Mouse (Mus musculus) hindbrain, embryonic 15.5 days (tissue): ENCODE measurements around the gene Ppp1r14d. TPM values are rescaled to one million over a fixed set of nuclear protein-coding genes. Genes with fewer than 3 reads are reported as not detected.

ENCODE experiments used
- ATAC-seq: fragments of 200-750 bp; cut with Nextera tagmentation; 2 replicates; pipeline ENCODE4 v1.8.0; 2017; ENCODE audit warnings: low read depth, moderate number of reproducible peaks, moderate TSS enrichment; ENCODE audit not compliant: low FRiP score
- H3K27ac ChIP-seq: fragments of 300-500 bp; sonication (generic); replicated peaks from 2 replicates; pipeline ENCODE4 v1.5.1; 2015; ENCODE audit warnings: mild to moderate bottlenecking, inconsistent platforms
- H3K27me3 ChIP-seq: fragments of 300-500 bp; sonication (generic); 2 replicates; pipeline ENCODE4 v1.6.1; 2015; ENCODE audit warnings: control low read depth, inconsistent platforms
- H3K36me3 ChIP-seq: fragments of 300-500 bp; sonication (generic); 2 replicates; pipeline ENCODE4 v1.6.1; 2015; ENCODE audit warnings: control low read depth, inconsistent platforms
- H3K4me1 ChIP-seq: fragments of 300-500 bp; sonication (generic); replicated peaks from 2 replicates; pipeline ENCODE4 v1.6.1; 2015; ENCODE audit warnings: control low read depth, inconsistent platforms
- H3K4me2 ChIP-seq: fragments of 300-500 bp; sonication (generic); 2 replicates; pipeline ENCODE4 v1.6.1; 2015; ENCODE audit warnings: moderate library complexity, mild to moderate bottlenecking, inconsistent platforms
- H3K4me3 ChIP-seq: fragments of 300-500 bp; sonication (generic); 2 replicates; pipeline ENCODE4 v1.5.1; 2015; ENCODE audit warnings: mild to moderate bottlenecking, inconsistent platforms
- H3K9ac ChIP-seq: fragments of 300-500 bp; sonication (generic); 2 replicates; pipeline ENCODE4 v1.6.1; 2015; ENCODE audit warnings: inconsistent platforms
- H3K9me3 ChIP-seq: fragments of 300-500 bp; sonication (generic); 2 replicates; pipeline ENCODE4 v1.6.1; 2016; ENCODE audit warnings: control low read depth, inconsistent platforms
- WGBS: fragments of 180-500 bp; shearing (Covaris S2); methylation state at CpG from one replicate; pipeline ENCODE4 v1.1.7; 2015; 5-methylcytosine and 5-hydroxymethylcytosine counted together
- polyA plus RNA-seq: library from polyadenylated mRNA; unstranded; fragments of >200 nt; fragmentation: Nextera tagmentation; extraction: Ambion mirVana; gene quantifications from 2 replicates; pipeline ENCODE4 v1.2.1, GENCODE M21; 2015

Gene Ppp1r14d
- polyA plus RNA-seq, 1 experiment from 2014 or later, result not detected

DNA sequence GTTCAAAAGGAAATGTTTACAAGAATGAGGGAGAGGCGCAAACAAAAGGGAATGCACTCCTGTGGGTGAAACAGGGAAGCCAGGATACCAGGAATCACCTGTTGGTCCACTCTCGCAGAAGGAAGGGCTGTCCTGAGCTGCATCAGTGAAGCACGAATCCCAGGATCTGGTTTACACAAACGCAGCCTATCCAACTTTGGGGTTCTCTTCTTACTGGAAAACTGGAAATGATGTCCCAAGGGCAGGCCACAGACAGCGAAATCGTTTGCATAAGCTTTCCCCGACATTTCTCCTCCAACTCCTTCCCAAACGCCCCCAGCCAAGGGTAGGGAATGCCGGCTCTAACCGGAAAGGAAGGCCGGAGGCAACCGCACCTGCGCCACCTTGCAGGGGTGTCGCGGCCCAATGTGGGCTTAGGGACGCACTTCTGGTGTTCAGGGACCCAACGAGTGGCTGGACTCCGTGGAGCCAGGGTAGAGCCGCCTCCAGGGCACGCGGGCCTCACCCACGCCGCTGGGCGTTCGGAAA, 7.0 kb upstream of the Ppp1r14d start:
- 8% methylated on average over 25 of the region's 25 CpGs for WGBS

DNA sequence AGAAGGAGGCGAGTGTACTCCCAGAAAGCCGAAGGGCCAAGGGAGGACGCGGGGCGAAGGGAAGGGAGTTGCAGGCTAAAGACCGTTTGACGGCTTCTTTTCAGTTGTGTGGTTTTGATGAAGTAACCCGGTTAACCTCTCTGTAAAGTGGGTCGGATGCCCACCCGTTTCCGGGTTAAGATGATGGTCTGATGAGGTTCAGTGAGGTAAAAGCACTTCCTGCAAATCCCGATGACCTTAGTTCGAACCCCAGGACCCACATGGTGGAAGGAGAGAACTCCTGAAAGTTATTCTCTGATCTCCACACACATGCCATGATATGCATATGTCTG, 20.6 kb downstream of the Ppp1r14d start:
- no peak for ATAC-seq
- peak overlapping the region; percentile 70 for H3K4me2 ChIP-seq
- peak overlapping the region; percentile 66 for H3K9ac ChIP-seq
- no peaks in the 10 kb centered on the region for H3K27me3 ChIP-seq
- WGBS, result 1% methylated on average over 13 of the region's 13 CpGs
- peaks cover 20% of the 10 kb centered on the region for H3K4me1 ChIP-seq
- peaks cover 29% of the 10 kb centered on the region for H3K36me3 ChIP-seq
- H3K27ac ChIP-seq, result peak overlapping the region; percentile 73
- H3K9me3 ChIP-seq, result no peaks in the 10 kb centered on the region
- H3K4me3 ChIP-seq, result peak overlapping the region; percentile 63

More for the DNA sequence above, 7.0 kb upstream of the Ppp1r14d start:
- H3K9ac ChIP-seq, result 0 out of 2 replicates have a peak overlapping the region, but pooled peaks have one; percentile 6
- H3K4me1 ChIP-seq, result peaks cover 14% of the 10 kb centered on the region
- no peaks in the 10 kb centered on the region for H3K36me3 ChIP-seq
- peaks cover 60% of the 10 kb centered on the region for H3K27me3 ChIP-seq
- no peaks in the 10 kb centered on the region for H3K9me3 ChIP-seq
- peak overlapping the region; percentile 68 for H3K4me2 ChIP-seq
- peak overlapping the region; percentile 41 for H3K4me3 ChIP-seq
- no peak overlapping the region for H3K27ac ChIP-seq
- ATAC-seq, result no peak

DNA sequence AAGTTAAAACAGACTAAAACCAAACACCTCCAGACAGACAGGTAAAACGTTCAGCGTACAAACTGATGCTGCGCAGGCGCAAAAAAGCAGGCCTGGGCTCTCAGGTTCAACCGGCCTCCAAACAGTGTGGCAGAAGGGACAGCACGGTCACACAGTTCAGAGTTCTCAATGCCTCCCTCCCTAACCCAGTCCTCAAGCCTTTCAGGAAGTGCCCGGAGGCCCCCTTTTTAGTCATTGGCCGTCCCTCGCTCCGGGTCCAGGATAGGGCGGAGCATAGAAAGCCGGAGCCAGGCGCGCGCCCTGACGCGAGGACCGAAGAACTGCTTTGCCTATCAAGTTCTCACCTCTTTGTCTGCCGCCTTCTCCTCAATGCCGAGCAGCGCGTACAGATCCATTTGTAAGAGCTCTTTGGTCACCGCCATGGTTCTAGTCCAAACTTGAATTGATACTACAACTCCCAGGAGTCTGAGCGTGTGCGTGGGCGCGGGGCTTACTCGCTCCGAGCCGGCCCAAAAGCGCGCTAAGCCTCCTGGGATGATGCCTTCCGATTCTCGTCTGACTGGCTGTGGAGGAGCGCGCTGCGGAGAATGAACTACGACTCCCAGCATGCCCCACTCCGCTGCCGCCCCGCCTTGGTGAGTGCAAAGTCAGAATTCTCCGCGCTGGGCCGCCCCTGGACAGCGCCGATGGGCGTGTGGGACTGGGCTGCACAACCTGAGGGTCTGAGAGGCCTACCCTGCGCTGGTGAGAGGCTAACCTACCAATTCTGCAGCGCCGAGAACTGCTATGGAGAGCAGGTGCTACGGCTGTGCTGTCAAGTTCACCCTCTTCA, 21.1 kb downstream of the Ppp1r14d start, which contains the start of the genes Zfyve19 and Dnajc17:
TSS of gene Zfyve19 (plus strand) at position 274 of the 832 bp plus-strand sequence.
TSS of gene Dnajc17 (minus strand) at position 452 of the 832 bp plus-strand sequence.
- Histone ChIP-seq H3K4me2 (peak within 1 kb of the TSS; percentile 74), H3K4me1 (peaks cover 25% of the 10 kb centered on the region), H3K9me3 (no peaks in the 10 kb centered on the region), H3K27me3 (no peaks in the 10 kb centered on the region), H3K27ac (peak within 1 kb of the TSS; percentile 89), H3K4me3 (peak within 1 kb of the TSS; percentile 63), H3K9ac (peak within 1 kb of the TSS; percentile 75), H3K36me3 (peaks cover 29% of the 10 kb centered on the region)
- ATAC-seq, result peak; percentile 98
- WGBS, result under 1% methylated on average over 51 of the region's 51 CpGs

DNA sequence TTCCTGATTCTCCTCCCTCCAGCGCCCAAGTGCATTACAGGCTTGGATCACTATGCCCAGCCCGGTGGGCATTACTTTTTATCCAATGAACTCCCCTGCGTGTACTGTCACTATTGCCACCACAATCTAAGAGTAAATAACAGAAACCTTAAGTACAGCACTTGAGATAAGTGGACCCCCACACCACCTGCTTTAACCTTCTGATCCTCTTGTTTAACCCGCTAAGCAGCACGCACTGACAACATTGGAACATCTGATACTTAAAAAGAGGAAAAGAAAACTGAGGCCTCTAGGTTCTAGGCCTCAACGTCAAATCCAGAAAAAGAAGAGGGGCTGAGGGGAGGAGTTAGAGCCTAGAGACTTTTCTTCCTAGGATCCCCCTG, 21.8 kb downstream of the Ppp1r14d start:
- WGBS, result 25% methylated on average over 6 of the region's 6 CpGs
- Histone ChIP-seq H3K9ac (peak overlapping the region; percentile 75), H3K27me3 (no peaks in the 10 kb centered on the region), H3K36me3 (peaks cover 25% of the 10 kb centered on the region), H3K4me3 (peak overlapping the region; percentile 63), H3K4me1 (peaks cover 29% of the 10 kb centered on the region), H3K27ac (peak overlapping the region; percentile 89), H3K9me3 (no peaks in the 10 kb centered on the region), H3K4me2 (peak overlapping the region; percentile 74)
- no peak for ATAC-seq

DNA sequence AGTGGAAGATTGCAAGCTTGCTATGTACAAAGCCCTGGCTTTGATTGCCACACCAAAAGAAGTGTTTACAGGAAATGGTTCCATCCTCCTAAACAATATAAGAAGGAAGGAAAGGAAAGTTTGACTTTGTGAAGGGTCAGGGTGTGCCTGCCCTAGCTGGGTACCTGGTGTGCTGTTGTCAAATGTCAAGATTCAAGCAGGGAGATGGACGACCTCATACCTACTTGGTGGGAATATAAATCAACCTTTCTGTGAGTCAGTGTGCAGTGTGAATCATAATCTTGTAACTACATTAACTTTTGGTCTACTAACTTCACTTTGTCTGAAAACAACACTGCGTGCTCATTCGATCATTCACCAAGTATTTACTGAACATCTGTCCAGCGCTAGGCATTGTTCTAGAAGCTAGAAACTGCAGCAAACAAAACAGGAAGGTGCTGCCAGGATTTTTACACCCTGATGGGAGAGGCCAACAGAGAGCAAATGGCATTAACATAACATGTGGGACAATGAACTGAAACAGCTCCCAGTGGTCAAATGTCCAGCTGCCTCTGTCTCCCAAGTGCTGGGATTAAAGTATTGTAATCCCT, 25.7 kb downstream of the Ppp1r14d start:
- peaks cover 26% of the 10 kb centered on the region for H3K4me1 ChIP-seq
- no peak overlapping the region for H3K4me2 ChIP-seq
- WGBS, result 74% methylated on average over 4 of the region's 4 CpGs
- no peak overlapping the region for H3K4me3 ChIP-seq
- H3K27ac ChIP-seq, result no peak overlapping the region
- no peaks in the 10 kb centered on the region for H3K36me3 ChIP-seq
- H3K27me3 ChIP-seq, result no peaks in the 10 kb centered on the region
- H3K9ac ChIP-seq, result no peak overlapping the region
- H3K9me3 ChIP-seq, result no peaks in the 10 kb centered on the region
- ATAC-seq, result no peak

DNA sequence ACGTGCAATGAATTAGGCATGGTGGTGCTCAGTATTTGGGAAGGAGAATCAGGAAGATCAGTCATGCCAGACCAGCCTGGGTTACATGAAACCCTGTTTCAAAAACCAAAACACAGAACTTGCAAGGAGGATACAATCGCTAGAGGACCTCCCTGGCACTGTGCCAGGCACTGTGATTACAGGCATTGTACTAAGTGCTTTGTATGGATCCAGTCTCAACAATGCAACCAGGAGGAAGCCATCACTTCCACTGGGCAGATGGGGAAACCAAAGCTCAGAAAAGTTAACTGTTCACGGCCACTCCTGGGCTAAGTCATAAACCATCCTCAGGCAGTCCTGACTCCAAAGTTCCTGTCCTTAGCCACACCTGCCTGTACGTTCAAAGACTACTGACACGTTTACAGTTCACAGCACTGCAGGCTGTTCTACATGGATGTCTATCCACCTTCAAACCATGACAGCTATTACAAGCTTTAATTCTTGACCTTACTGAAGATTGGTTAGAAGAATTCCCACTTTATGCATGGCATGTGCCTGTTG, 26.7 kb downstream of the Ppp1r14d start:
- no peak overlapping the region for H3K4me2 ChIP-seq
- H3K9me3 ChIP-seq, result no peaks in the 10 kb centered on the region
- H3K27me3 ChIP-seq, result no peaks in the 10 kb centered on the region
- H3K27ac ChIP-seq, result no peak overlapping the region
- peaks cover 30% of the 10 kb centered on the region for H3K4me1 ChIP-seq
- no peak for ATAC-seq
- no peaks in the 10 kb centered on the region for H3K36me3 ChIP-seq
- no peak overlapping the region for H3K9ac ChIP-seq
- 54% methylated on average over 5 of the region's 5 CpGs for WGBS
- no peak overlapping the region for H3K4me3 ChIP-seq

DNA sequence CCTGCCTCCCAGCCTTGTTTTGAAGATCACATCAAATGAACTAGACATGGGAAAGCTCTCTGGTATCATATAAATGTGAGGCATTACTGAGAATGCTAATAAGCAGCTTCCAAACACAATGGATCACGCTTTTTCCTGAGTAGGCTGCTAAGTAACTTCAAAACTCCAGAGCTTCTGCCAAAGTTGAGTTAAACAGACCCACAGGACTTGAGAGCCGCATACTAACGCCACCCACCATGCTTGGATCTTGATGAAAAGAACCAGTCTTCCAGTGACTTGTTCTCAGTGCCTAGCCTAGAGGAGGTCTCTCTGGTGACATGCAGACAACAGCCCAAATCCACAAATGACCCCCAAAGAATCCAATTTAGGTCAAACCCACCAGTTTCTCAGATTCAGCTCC, 30.8 kb downstream of the Ppp1r14d start:
- no peak for ATAC-seq
- Histone ChIP-seq H3K4me1 (peaks cover 19% of the 10 kb centered on the region), H3K27me3 (no peaks in the 10 kb centered on the region), H3K9ac (no peak overlapping the region), H3K9me3 (no peaks in the 10 kb centered on the region), H3K4me2 (no peak overlapping the region), H3K4me3 (no peak overlapping the region), H3K36me3 (no peaks in the 10 kb centered on the region), H3K27ac (no peak overlapping the region)
- WGBS, result 47% methylated on average over 3 of the region's 3 CpGs

DNA sequence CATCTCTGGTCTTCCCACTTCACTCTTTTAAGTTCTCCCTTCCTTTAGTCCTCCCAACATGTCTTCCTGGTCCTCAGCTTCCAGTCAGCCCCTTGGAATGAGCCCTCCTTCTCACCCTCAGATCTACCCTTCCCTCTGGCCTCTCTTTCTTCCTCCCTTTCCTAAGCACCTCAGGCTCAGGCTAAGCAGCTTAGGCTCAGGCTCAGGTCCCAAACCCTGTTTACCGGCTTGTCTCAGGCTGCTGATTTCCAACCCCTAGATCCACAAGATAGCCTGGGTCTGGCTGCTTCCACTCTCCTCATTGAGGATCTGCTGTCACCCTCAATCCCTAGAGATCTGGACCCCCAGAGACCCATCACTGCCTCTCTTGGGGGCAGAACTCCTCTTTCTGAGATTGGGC, 31.7 kb downstream of the Ppp1r14d start:
- H3K27ac ChIP-seq, result no peak overlapping the region
- no peaks in the 10 kb centered on the region for H3K36me3 ChIP-seq
- no peaks in the 10 kb centered on the region for H3K9me3 ChIP-seq
- H3K4me1 ChIP-seq, result peaks cover 12% of the 10 kb centered on the region; the same call in 1 of the 2 replicates
- no peak for ATAC-seq
- no peaks in the 10 kb centered on the region for H3K27me3 ChIP-seq
- no peak overlapping the region for H3K9ac ChIP-seq
- no peak overlapping the region for H3K4me2 ChIP-seq
- WGBS, result 61% methylated on average over 1 of the region's 1 CpGs
- H3K4me3 ChIP-seq, result no peak overlapping the region

DNA sequence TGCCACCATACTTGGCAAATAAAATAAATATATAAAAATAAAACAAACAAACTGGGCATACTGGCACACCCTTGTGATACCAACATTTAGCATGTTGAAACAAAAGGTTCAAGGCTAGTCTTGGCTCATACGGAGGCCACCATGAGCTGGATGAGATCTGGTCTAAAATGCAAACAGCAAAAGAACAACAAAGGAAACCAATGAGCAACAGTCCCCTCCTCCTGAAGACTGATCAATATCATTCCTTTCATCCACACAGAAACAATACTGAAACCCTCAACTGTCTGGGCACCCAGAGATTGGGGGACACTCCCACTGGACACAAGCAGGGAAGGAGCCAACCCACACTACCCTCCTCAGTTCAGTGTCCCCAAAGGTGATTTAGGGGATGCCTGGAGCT, 32.2 kb downstream of the Ppp1r14d start:
- Histone ChIP-seq H3K27me3 (no peaks in the 10 kb centered on the region), H3K4me1 (peaks cover 9% of the 10 kb centered on the region; the same call in 1 of the 2 replicates), H3K4me2 (no peak overlapping the region), H3K9me3 (no peaks in the 10 kb centered on the region), H3K36me3 (no peaks in the 10 kb centered on the region), H3K9ac (no peak overlapping the region), H3K4me3 (no peak overlapping the region), H3K27ac (no peak overlapping the region)
- no peak for ATAC-seq
- WGBS, result 81% methylated on average over 1 of the region's 1 CpGs

DNA sequence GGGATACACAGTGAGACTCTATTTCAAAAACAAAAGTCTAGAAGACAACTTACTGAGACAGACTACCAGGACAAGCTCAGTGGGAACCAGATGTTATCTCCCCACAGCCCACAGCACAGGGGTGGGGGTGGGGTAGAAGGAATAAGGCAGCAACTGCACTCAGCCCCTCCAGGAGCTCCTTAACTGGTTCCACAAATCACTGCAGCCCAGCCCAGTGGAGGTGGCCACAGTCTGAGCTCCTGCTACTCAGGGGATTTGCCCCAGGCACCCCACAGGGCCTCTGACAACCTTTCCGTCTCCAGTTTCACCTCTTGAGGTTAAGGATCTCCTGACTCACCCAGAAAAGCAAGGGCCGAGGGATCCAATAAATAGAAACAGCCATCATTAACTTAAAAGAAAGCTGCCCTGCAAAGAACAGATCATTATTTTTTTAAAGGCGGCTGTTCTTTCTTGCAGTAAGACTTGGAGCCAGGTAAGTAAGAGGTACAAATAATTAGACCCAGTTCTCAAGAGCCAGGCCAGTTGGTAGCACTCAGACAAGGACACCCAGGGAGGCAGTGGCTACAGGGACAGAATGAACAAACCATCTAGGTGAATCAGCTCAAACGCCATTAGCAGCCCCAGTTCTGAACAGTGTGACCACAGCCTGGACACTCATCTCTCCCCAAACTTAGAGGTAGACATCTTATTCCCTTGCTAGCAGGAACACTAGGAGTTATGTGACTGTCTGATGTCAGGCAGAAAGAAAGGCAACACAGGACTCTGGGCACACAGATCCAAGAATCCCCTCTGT, 33.2 kb downstream of the Ppp1r14d start:
- 49% methylated on average over 4 of the region's 4 CpGs for WGBS
- no peak overlapping the region for H3K27ac ChIP-seq
- ATAC-seq, result no peak

DNA sequence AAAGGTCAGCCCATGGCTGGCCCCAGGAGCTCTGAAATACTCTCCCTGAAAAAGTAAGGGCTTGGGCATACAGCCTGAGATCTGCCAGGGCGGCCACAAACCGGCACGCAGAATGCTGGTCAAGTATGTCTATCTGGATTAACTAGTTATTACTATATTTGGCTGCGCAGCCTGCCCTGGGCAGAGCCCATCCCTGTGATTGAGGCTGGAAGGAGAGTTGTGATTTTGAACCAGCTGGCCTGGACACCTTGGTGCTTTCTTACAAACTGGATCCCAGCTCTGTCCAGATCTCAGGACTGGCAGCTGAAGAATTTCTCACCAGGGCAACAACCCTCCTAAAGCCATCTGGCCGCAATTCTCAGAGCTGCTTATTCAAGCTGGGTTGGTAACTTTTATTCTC, 35.6 kb downstream of the Ppp1r14d start:
- no peaks in the 10 kb centered on the region for H3K9me3 ChIP-seq
- ATAC-seq, result no peak
- no peak overlapping the region for H3K9ac ChIP-seq
- H3K4me1 ChIP-seq, result peaks cover 9% of the 10 kb centered on the region
- no peak overlapping the region for H3K4me3 ChIP-seq
- H3K4me2 ChIP-seq, result no peak overlapping the region
- H3K27ac ChIP-seq, result no peak overlapping the region
- no peaks in the 10 kb centered on the region for H3K36me3 ChIP-seq
- H3K27me3 ChIP-seq, result no peaks in the 10 kb centered on the region
- WGBS, result 85% methylated on average over 5 of the region's 5 CpGs

More for the DNA sequence above, 33.2 kb downstream of the Ppp1r14d start:
- Histone ChIP-seq H3K9me3 (no peaks in the 10 kb centered on the region), H3K36me3 (no peaks in the 10 kb centered on the region), H3K4me3 (no peak overlapping the region), H3K9ac (no peak overlapping the region), H3K4me2 (no peak overlapping the region), H3K4me1 (peaks cover 9% of the 10 kb centered on the region; the same call in 1 of the 2 replicates), H3K27me3 (no peaks in the 10 kb centered on the region)
